Mouse (Mus musculus): ENCODE data around the gene Uhrf1bp1l. TPM values are rescaled to one million over a fixed set of nuclear protein-coding genes. Genes with fewer than 3 reads are reported as not detected.

The Uhrf1bp1l gene
- polyA plus RNA-seq, 1 experiment from 2014 or later = 38.0 TPM

DNA sequence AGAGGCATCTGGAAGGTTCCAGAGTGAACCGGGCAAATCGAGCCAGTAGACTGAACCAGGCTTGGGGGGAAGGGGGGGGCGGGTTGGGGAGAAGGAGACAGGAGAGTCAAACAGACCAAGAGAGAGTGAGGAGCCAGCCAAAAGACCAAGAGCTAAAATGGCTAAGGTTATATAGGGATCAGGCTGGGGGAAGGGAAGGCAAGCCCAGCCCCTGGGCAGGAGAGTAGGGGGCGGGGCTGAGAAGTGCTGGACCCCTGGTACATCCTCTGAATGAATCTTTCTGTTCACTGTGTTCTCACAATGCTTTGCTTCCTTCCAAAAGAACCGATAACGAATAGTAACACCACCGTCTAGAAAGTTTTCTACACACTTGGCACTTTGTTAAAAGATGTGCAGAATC, 5.1 kb upstream of the Uhrf1bp1l start:
- WGBS = 64% methylated on average over 7 of the region's 7 CpGs
- no peak overlapping the region for H3K9ac ChIP-seq (ENCODE audit: low read depth, low read length)
- H3K36me3 ChIP-seq (ENCODE audit: control insufficient read depth, insufficient read depth, low read length) = no peaks in the 10 kb centered on the region
- H3K4me3 ChIP-seq (ENCODE audit: low read length) = no peak overlapping the region
- ATAC-seq (ENCODE audit: low FRiP score, low TSS enrichment) = no peak
- H3K4me2 ChIP-seq (replicated peaks; ENCODE audit: low read depth, low read length) = no peak overlapping the region
- H3K27me3 ChIP-seq (ENCODE audit: control insufficient read depth, insufficient read depth, low read length) = no peaks in the 10 kb centered on the region
- no peaks in the 10 kb centered on the region for H3K9me3 ChIP-seq (ENCODE audit: control insufficient read depth, low read length)
- no peak overlapping the region for H3K27ac ChIP-seq (ENCODE audit: low read depth, low read length)
- no peaks in the 10 kb centered on the region for H3K4me1 ChIP-seq (ENCODE audit: control insufficient read depth, insufficient read depth, low read length)

- H3K4me2 ChIP-seq (replicated peaks; ENCODE audit: low read depth, low read length) = no peak overlapping the region
- 84% methylated on average over 6 of the region's 6 CpGs for WGBS
- no peak overlapping the region for H3K27ac ChIP-seq (ENCODE audit: low read depth, low read length)
- no peaks in the 10 kb centered on the region for H3K9me3 ChIP-seq (ENCODE audit: control insufficient read depth, low read length)
- no peak overlapping the region for H3K9ac ChIP-seq (ENCODE audit: low read depth, low read length)
- H3K4me3 ChIP-seq (ENCODE audit: low read length) = no peak overlapping the region
- ATAC-seq (ENCODE audit: low FRiP score, low TSS enrichment) = no peak
- no peaks in the 10 kb centered on the region for H3K27me3 ChIP-seq (ENCODE audit: control insufficient read depth, insufficient read depth, low read length)
- H3K36me3 ChIP-seq (ENCODE audit: control insufficient read depth, insufficient read depth, low read length) = no peaks in the 10 kb centered on the region
- H3K4me1 ChIP-seq (ENCODE audit: control insufficient read depth, insufficient read depth, low read length) = no peaks in the 10 kb centered on the region
Observed at GRCm38 (mm10) chr10:89740995-89741394, 3.8 kb upstream of the Uhrf1bp1l start.

- Histone ChIP-seq H3K9me3 (ENCODE audit: control insufficient read depth, low read length) (no peaks in the 10 kb centered on the region), H3K4me2 (replicated peaks; ENCODE audit: low read depth, low read length) (no peak overlapping the region), H3K27ac (ENCODE audit: low read depth, low read length) (no peak overlapping the region), H3K4me3 (ENCODE audit: low read length) (no peak overlapping the region), H3K36me3 (ENCODE audit: control insufficient read depth, insufficient read depth, low read length) (no peaks in the 10 kb centered on the region), H3K9ac (ENCODE audit: low read depth, low read length) (no peak overlapping the region), H3K4me1 (ENCODE audit: control insufficient read depth, insufficient read depth, low read length) (0 out of 2 replicates have a peak, but pooled peaks cover 3% of the 10 kb centered on the region), H3K27me3 (ENCODE audit: control insufficient read depth, insufficient read depth, low read length) (no peaks in the 10 kb centered on the region)
- 81% methylated on average over 4 of the region's 4 CpGs for WGBS
- ATAC-seq (ENCODE audit: low FRiP score, low TSS enrichment) = no peak
Observed at GRCm38 (mm10) chr10:89743266-89743665, 1.5 kb upstream of the Uhrf1bp1l start.

GRCm38 (mm10) chr10:89744341-89744740, 450 bp upstream of the Uhrf1bp1l start:
- Histone ChIP-seq H3K4me3 (ENCODE audit: low read length) (peak overlapping the region; percentile 98), H3K27me3 (ENCODE audit: control insufficient read depth, insufficient read depth, low read length) (no peaks in the 10 kb centered on the region), H3K9me3 (ENCODE audit: control insufficient read depth, low read length) (no peaks in the 10 kb centered on the region), H3K9ac (ENCODE audit: low read depth, low read length) (no peak overlapping the region), H3K27ac (ENCODE audit: low read depth, low read length) (no peak overlapping the region), H3K4me1 (ENCODE audit: control insufficient read depth, insufficient read depth, low read length) (0 out of 2 replicates have a peak, but pooled peaks cover 3% of the 10 kb centered on the region), H3K36me3 (ENCODE audit: control insufficient read depth, insufficient read depth, low read length) (no peaks in the 10 kb centered on the region), H3K4me2 (replicated peaks; ENCODE audit: low read depth, low read length) (peak overlapping the region; percentile 35)
- no peak for ATAC-seq (ENCODE audit: low FRiP score, low TSS enrichment)
- 32% methylated on average over 3 of the region's 3 CpGs for WGBS

- H3K27me3 ChIP-seq (ENCODE audit: control insufficient read depth, insufficient read depth, low read length) = no peaks in the 10 kb centered on the region
- WGBS = under 1% methylated on average over 14 of the region's 14 CpGs
- peaks cover 11% of the 10 kb centered on the region; the same call in 1 of the 2 replicates for H3K4me1 ChIP-seq (ENCODE audit: control insufficient read depth, insufficient read depth, low read length)
- no peaks in the 10 kb centered on the region for H3K9me3 ChIP-seq (ENCODE audit: control insufficient read depth, low read length)
- no peak for ATAC-seq (ENCODE audit: low FRiP score, low TSS enrichment)
- H3K4me2 ChIP-seq (replicated peaks; ENCODE audit: low read depth, low read length) = peak overlapping the region; percentile 62
- H3K27ac ChIP-seq (ENCODE audit: low read depth, low read length) = peak overlapping the region; percentile 91; the same call in 1 of the 2 replicates
- H3K36me3 ChIP-seq (ENCODE audit: control insufficient read depth, insufficient read depth, low read length) = no peaks in the 10 kb centered on the region
- H3K4me3 ChIP-seq (ENCODE audit: low read length) = peak overlapping the region; percentile 98
- H3K9ac ChIP-seq (ENCODE audit: low read depth, low read length) = peak overlapping the region; percentile 93
Observed at GRCm38 (mm10) chr10:89745666-89746020, 852 bp downstream of the Uhrf1bp1l start.

GRCm38 (mm10) chr10:89746581-89746980, 1.8 kb downstream of the Uhrf1bp1l start:
- no peaks in the 10 kb centered on the region for H3K27me3 ChIP-seq (ENCODE audit: control insufficient read depth, insufficient read depth, low read length)
- H3K4me2 ChIP-seq (replicated peaks; ENCODE audit: low read depth, low read length) = peak overlapping the region; percentile 31; the same call in 1 of the 2 replicates
- no peaks in the 10 kb centered on the region for H3K36me3 ChIP-seq (ENCODE audit: control insufficient read depth, insufficient read depth, low read length)
- H3K4me1 ChIP-seq (ENCODE audit: control insufficient read depth, insufficient read depth, low read length) = peaks cover 11% of the 10 kb centered on the region; the same call in 1 of the 2 replicates
- no peak for ATAC-seq (ENCODE audit: low FRiP score, low TSS enrichment)
- H3K9ac ChIP-seq (ENCODE audit: low read depth, low read length) = no peak overlapping the region
- no peak overlapping the region for H3K27ac ChIP-seq (ENCODE audit: low read depth, low read length)
- no peak overlapping the region for H3K4me3 ChIP-seq (ENCODE audit: low read length)
- no peaks in the 10 kb centered on the region for H3K9me3 ChIP-seq (ENCODE audit: control insufficient read depth, low read length)
- WGBS = 79% methylated on average over 3 of the region's 3 CpGs

GRCm38 (mm10) chr10:89747221-89747905, 2.6 kb downstream of the Uhrf1bp1l start:
- Histone ChIP-seq H3K27me3 (ENCODE audit: control insufficient read depth, insufficient read depth, low read length) (no peaks in the 10 kb centered on the region), H3K9ac (ENCODE audit: low read depth, low read length) (no peak overlapping the region), H3K4me2 (replicated peaks; ENCODE audit: low read depth, low read length) (no peak overlapping the region), H3K9me3 (ENCODE audit: control insufficient read depth, low read length) (no peaks in the 10 kb centered on the region), H3K4me3 (ENCODE audit: low read length) (no peak overlapping the region), H3K27ac (ENCODE audit: low read depth, low read length) (no peak overlapping the region), H3K36me3 (ENCODE audit: control insufficient read depth, insufficient read depth, low read length) (no peaks in the 10 kb centered on the region), H3K4me1 (ENCODE audit: control insufficient read depth, insufficient read depth, low read length) (peaks cover 11% of the 10 kb centered on the region; the same call in 1 of the 2 replicates)
- 88% methylated on average over 8 of the region's 8 CpGs for WGBS
- ATAC-seq (ENCODE audit: low FRiP score, low TSS enrichment) = no peak

DNA sequence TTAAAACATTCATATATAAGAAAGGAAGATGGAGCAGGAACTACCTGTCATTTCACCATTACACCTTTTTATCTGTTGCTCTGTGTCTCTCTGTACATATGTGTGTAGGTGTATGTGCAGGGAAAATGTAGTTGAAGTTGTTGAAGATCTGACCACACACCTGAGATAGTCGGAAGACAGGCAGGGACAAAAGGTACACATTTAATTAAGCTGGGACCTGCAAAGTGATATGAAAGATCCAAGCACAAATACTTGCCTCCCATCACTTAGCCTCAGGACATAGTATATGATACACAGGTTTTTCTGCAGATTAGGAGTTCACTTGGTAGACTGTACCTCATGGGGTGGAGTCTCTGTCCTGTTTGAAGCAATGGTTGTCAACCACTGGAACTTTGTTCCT, 3.1 kb downstream of the Uhrf1bp1l start:
- 89% methylated on average over 1 of the region's 1 CpGs for WGBS
- H3K36me3 ChIP-seq (ENCODE audit: control insufficient read depth, insufficient read depth, low read length) = no peaks in the 10 kb centered on the region
- H3K4me1 ChIP-seq (ENCODE audit: control insufficient read depth, insufficient read depth, low read length) = peaks cover 11% of the 10 kb centered on the region; the same call in 1 of the 2 replicates
- no peak for ATAC-seq (ENCODE audit: low FRiP score, low TSS enrichment)
- no peaks in the 10 kb centered on the region for H3K9me3 ChIP-seq (ENCODE audit: control insufficient read depth, low read length)
- H3K27me3 ChIP-seq (ENCODE audit: control insufficient read depth, insufficient read depth, low read length) = no peaks in the 10 kb centered on the region
- H3K27ac ChIP-seq (ENCODE audit: low read depth, low read length) = no peak overlapping the region
- no peak overlapping the region for H3K9ac ChIP-seq (ENCODE audit: low read depth, low read length)
- H3K4me3 ChIP-seq (ENCODE audit: low read length) = no peak overlapping the region
- H3K4me2 ChIP-seq (replicated peaks; ENCODE audit: low read depth, low read length) = no peak overlapping the region

- no peak for ATAC-seq (ENCODE audit: low FRiP score, low TSS enrichment)
- 93% methylated on average over 2 of the region's 2 CpGs for WGBS
- Histone ChIP-seq H3K36me3 (ENCODE audit: control insufficient read depth, insufficient read depth, low read length) (no peaks in the 10 kb centered on the region), H3K27ac (ENCODE audit: low read depth, low read length) (no peak overlapping the region), H3K9me3 (ENCODE audit: control insufficient read depth, low read length) (no peaks in the 10 kb centered on the region), H3K27me3 (ENCODE audit: control insufficient read depth, insufficient read depth, low read length) (no peaks in the 10 kb centered on the region), H3K4me3 (ENCODE audit: low read length) (no peak overlapping the region), H3K4me1 (ENCODE audit: control insufficient read depth, insufficient read depth, low read length) (peaks cover 11% of the 10 kb centered on the region; the same call in 1 of the 2 replicates), H3K9ac (ENCODE audit: low read depth, low read length) (no peak overlapping the region), H3K4me2 (replicated peaks; ENCODE audit: low read depth, low read length) (no peak overlapping the region)
Observed at GRCm38 (mm10) chr10:89748619-89749018, 3.8 kb downstream of the Uhrf1bp1l start.

Measured in kidney, embryonic 14.5 days (tissue).